In genomic region chr2:146265045-146265444, GRCm38 (mm10) we compare ENCODE assay signal across 16 mouse cellular contexts. TPM values are rescaled to one million over a fixed set of nuclear protein-coding genes. Genes with fewer than 3 reads are reported as not detected.
A peak's percentile ranks its signal among the peaks of the same experiment; 100 is the strongest.
DNase-seq lines count a peak whose midpoint lies in the region; ATAC-seq and TF ChIP-seq lines count a peak whose summit lies in the region.
"Had no signal": no experiment of that assay in that cellular context is flagged by ENCODE, and none has a peak within 500 bp of the region (broad histone marks: within the 10 kb centered on the region; RNA-seq: fewer than 3 reads in every experiment).

No protein-coding gene starts in this region.

- peaks cover 5% of the 10 kb centered on the region for H3K4me1 ChIP-seq in lung, adult 2 months (ENCODE audit: control insufficient read depth, insufficient read depth, low read length)

- intact Hi-C loops in gastrocnemius, postnatal 36 days (cut with DNase I): no loop called here

- no peak for TF ChIP-seq POLR2A in lung, adult 2 months (IDR thresholded peaks at IDR 0.05; ENCODE audit: borderline replicate concordance, extremely low read depth, low read depth, low read length)

- DNase-seq in gastrocnemius, adult 18-20 months (ENCODE audit: low spot score): peak; percentile 10
- DNase-seq in gastrocnemius, postnatal 36 days: no peak
- DNase-seq in lung, postnatal 36 days: peak; percentile 11
- DNase-seq in lung, adult 2 months: no peak
- peak; percentile 4 for DNase-seq in naive thymus-derived CD4-positive, alpha-beta T cell, adult 2 months (ENCODE audit: low read depth)
- no peak for DNase-seq in liver
- DNase-seq in urinary bladder, postnatal 36 days (ENCODE audit: low spot score in 2 of 2): no peak
- DNase-seq: adrenal gland, postnatal 25 days; gastrocnemius, adult 2 months; kidney, adult 11 months; layer of hippocampus, adult 9-11 months; lung, embryonic 14.5 days; thymus, postnatal 36 days had no signal

- H3K4me3 ChIP-seq in lung, adult 2 months (replicated peaks; ENCODE audit: extremely low read depth, low read depth, low read length): no peak overlapping the region
- H3K4me3 ChIP-seq: gastrocnemius, adult 2 months; megakaryocyte, embryonic 14.5 days had no signal

- WGBS in lung, adult 2 months: 38% methylated on average over 4 of the region's 4 CpGs

- no peak for TF ChIP-seq CTCF in lung, adult 2 months (IDR thresholded peaks at IDR 0.05; ENCODE audit: insufficient read depth, low read length)

- peak; percentile 85 for ATAC-seq in common myeloid progenitor, adult 5-6 weeks (replicated peaks; ENCODE audit: low read depth, poor library complexity, severe bottlenecking)

RNA-seq across cellular contexts. Expression of gene Insm1, which starts 43.3 kb away (rescaled TPM):
- total RNA-seq in gastrocnemius, adult 18-20 months (2021): not detected
- not detected for total RNA-seq in gastrocnemius, postnatal 36 days (2021)
- 0.15 and 0.51 TPM in 2 replicates for polyA plus RNA-seq in lung, adult 2 months (2012; rRNA removed)
- total RNA-seq in common myeloid progenitor, adult 5-6 weeks (2017): not detected in 2 replicates
- total RNA-seq: gastrocnemius, adult 2 months; heart, postnatal 36 days had no signal

Comparison
In these comparisons a context has a peak if more than half of its experiments do, and no peak if none do; other contexts are left out.
1. DNase-seq: peak in gastrocnemius, adult 18-20 months (single experiment), lung, postnatal 36 days (single experiment) and naive thymus-derived CD4-positive, alpha-beta T cell, adult 2 months (single experiment); none in gastrocnemius, postnatal 36 days (0 of 2), lung, adult 2 months (single experiment), liver (single experiment) and urinary bladder, postnatal 36 days (0 of 2).